Mouse (Mus musculus) embryonic facial prominence, embryonic 14.5 days (tissue): ENCODE results near the gene Sh2d1a. TPM values are rescaled to one million over a fixed set of nuclear protein-coding genes. Genes with fewer than 3 reads are reported as not detected.

ENCODE experiments used
- ATAC-seq: fragments of 200-750 bp; cut with Nextera tagmentation; 2 replicates; pipeline ENCODE4 v1.8.0; 2017; ENCODE audit warnings: low read depth, moderate number of reproducible peaks, moderate TSS enrichment
- DNase-seq: peaks from one replicate; pipeline ENCODE4 v3.0.0-alpha.2; 2015; ENCODE audit warnings: low spot score
- H3K27ac ChIP-seq: fragments of 300-500 bp; sonication (generic); replicated peaks from 2 replicates; pipeline ENCODE4 v1.5.1; 2014; ENCODE audit warnings: low read depth, mild to moderate bottlenecking, low read length, moderate library complexity
- H3K27me3 ChIP-seq: fragments of 300-500 bp; sonication (generic); replicated peaks from 2 replicates; pipeline ENCODE4 v1.6.1; 2014; ENCODE audit warnings: low read length; ENCODE audit not compliant: control insufficient read depth, insufficient read depth
- H3K36me3 ChIP-seq: fragments of 300-500 bp; sonication (generic); 2 replicates; pipeline ENCODE4 v1.6.1; 2014; ENCODE audit warnings: low read length, mixed read lengths; ENCODE audit not compliant: control insufficient read depth, insufficient read depth
- H3K4me1 ChIP-seq: fragments of 300-500 bp; sonication (generic); 2 replicates; pipeline ENCODE4 v1.6.1; 2014; ENCODE audit warnings: antibody characterized with exemption, low read length; ENCODE audit not compliant: control insufficient read depth, insufficient read depth
- H3K4me2 ChIP-seq: fragments of 300-500 bp; sonication (generic); 2 replicates; pipeline ENCODE4 v1.6.1; 2014; ENCODE audit warnings: low read depth, mild to moderate bottlenecking, low read length, moderate library complexity, mixed read lengths
- H3K4me3 ChIP-seq: fragments of 300-500 bp; sonication (generic); 2 replicates; pipeline ENCODE4 v1.5.1; 2014; ENCODE audit warnings: low read depth, mild to moderate bottlenecking, low read length
- H3K9ac ChIP-seq: fragments of 300-500 bp; sonication (generic); 2 replicates; pipeline ENCODE4 v1.6.1; 2014; ENCODE audit warnings: low read depth, mild to moderate bottlenecking, low read length, moderate library complexity, mixed read lengths
- H3K9me3 ChIP-seq: fragments of 300-500 bp; sonication (generic); 2 replicates; pipeline ENCODE4 v1.6.1; 2016; ENCODE audit warnings: low read length; ENCODE audit not compliant: control insufficient read depth
- WGBS: fragments of 180-500 bp; shearing (Covaris S2); extraction: QIAGEN DNeasy Blood & Tissue Kit; methylation state at CpG from one replicate; pipeline ENCODE4 v1.1.7; 2014; 5-methylcytosine and 5-hydroxymethylcytosine counted together
- polyA plus RNA-seq: library from polyadenylated mRNA; unstranded; fragments of >200 nt; fragmentation: Nextera tagmentation; extraction: Ambion mirVana; gene quantifications from 2 replicates; pipeline ENCODE4 v1.2.1, GENCODE M21; 2014

The Sh2d1a gene
- polyA plus RNA-seq, 1 experiment from 2014 or later: 1.1 TPM

DNA sequence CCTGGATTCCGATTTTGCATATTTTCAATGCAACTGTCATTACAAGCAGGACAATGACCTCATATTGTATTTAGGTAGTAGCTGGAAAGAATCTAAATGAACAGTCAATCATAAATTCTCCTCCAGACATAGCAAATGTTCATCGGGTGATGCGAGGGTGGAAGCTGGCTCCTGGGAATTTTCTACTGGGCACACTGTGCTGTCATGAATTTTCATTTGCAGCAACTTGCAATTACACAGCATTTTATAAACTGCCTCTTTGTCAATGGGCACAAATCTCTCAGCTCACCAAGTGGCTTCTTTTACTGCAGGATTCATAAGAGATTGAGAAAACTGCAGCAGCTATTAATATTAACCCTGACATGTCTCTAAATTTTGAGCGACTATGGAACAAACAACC, 28.4 kb downstream of the Sh2d1a start:
- no peak for DNase-seq
- Histone ChIP-seq H3K27me3 (no peaks in the 10 kb centered on the region), H3K27ac (no peak overlapping the region), H3K4me2 (no peak overlapping the region), H3K4me1 (no peaks in the 10 kb centered on the region), H3K9ac (no peak overlapping the region), H3K9me3 (no peaks in the 10 kb centered on the region), H3K4me3 (no peak overlapping the region), H3K36me3 (no peaks in the 10 kb centered on the region)
- no peak for ATAC-seq
- 68% methylated on average over 4 of the region's 4 CpGs for WGBS

DNA sequence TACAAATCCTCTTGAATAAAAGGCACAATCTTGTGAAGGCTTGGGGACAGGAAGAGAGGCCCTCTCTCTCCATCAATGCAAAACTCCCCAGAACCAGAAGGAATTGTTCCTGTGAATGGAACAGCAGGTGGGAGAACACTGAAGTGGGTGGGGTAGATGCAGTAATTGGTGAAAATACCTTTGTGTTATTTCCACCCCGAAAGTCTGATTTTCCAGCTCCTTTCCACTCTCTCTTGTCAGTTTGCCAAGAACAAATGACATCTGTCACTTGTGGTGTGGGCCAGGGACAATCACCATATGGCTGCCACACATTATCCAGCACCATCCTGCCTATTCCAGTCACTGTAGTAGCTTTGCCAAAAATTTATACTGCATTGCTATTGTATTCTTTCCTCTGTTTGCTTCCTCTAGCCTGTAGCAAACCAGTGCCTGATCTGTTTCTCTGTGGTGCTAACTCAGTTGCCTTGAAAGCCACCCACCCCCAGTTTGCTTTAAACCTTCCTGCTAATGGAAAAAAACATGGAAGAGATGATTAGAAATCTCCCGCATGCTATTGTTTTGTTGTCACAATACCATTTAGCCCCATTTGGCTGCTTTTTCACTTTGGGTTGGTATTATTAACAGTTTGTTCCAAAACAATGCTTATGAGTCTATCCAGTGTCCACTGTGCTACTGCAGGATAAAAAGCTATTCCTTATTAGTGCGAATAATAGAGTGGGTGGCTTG, 37.9 kb downstream of the Sh2d1a start:
- ATAC-seq (peak; percentile 47; the same call in 1 of the 2 replicates), DNase-seq (peak; percentile 12)
- no peaks in the 10 kb centered on the region for H3K27me3 ChIP-seq
- H3K4me3 ChIP-seq: peak overlapping the region; percentile 19; the same call in 1 of the 2 replicates
- H3K9me3 ChIP-seq: no peaks in the 10 kb centered on the region
- peak overlapping the region; percentile 38 for H3K4me2 ChIP-seq
- H3K36me3 ChIP-seq: no peaks in the 10 kb centered on the region
- no peaks in the 10 kb centered on the region for H3K4me1 ChIP-seq
- H3K9ac ChIP-seq: no peak overlapping the region
- WGBS: 44% methylated on average over 3 of the region's 3 CpGs
- peak overlapping the region; percentile 28; the same call in 1 of the 2 replicates for H3K27ac ChIP-seq

DNA sequence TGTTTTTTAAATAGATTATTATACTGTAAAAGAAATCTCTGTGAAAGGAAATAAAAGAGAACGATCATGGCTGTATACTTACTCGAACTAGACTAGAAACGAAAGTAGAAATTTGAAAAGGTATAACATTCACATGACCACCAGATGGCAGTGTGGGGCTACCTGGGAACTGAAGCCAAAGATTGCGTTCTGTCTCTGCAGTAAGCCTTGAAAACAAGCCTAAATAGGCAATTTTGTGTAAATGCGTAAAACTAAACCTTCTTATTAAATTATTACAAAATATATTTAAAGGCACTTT, 38.5 kb downstream of the Sh2d1a start:
- H3K4me3 ChIP-seq: peak overlapping the region; percentile 19; the same call in 1 of the 2 replicates
- WGBS: 32% methylated on average over 5 of the region's 5 CpGs
- peak overlapping the region; percentile 28; the same call in 1 of the 2 replicates for H3K27ac ChIP-seq
- H3K9ac ChIP-seq: no peak overlapping the region
- ATAC-seq: no peak
- no peaks in the 10 kb centered on the region for H3K36me3 ChIP-seq
- peak; percentile 73 for DNase-seq
- peak overlapping the region; percentile 38 for H3K4me2 ChIP-seq
- no peaks in the 10 kb centered on the region for H3K4me1 ChIP-seq
- H3K27me3 ChIP-seq: no peaks in the 10 kb centered on the region
- no peaks in the 10 kb centered on the region for H3K9me3 ChIP-seq

DNA sequence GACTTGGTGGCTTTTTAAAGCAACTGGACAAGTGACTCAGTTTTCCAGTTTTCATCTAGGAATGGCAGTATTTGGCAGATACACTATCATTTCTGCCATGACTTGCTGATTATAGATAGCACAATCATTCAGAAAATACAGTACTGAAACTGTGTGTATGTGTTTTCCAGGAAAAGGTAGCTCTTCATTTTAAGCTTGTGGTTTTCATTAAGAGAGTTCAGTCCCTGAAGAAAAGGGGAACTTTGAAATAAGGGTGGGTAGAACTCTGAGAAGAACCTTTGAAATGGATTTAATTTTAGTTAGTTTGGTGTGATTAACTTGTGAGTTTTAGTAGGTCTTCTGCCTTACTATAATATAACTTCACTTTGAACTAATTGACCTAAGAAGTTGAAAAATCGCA, 42.8 kb downstream of the Sh2d1a start:
- Histone ChIP-seq H3K4me2 (no peak overlapping the region), H3K27me3 (no peaks in the 10 kb centered on the region), H3K27ac (no peak overlapping the region), H3K9ac (no peak overlapping the region), H3K4me1 (no peaks in the 10 kb centered on the region), H3K4me3 (no peak overlapping the region), H3K36me3 (no peaks in the 10 kb centered on the region), H3K9me3 (no peaks in the 10 kb centered on the region)
- ATAC-seq: no peak
- DNase-seq: no peak
- 88% methylated on average over 1 of the region's 1 CpGs for WGBS

DNA sequence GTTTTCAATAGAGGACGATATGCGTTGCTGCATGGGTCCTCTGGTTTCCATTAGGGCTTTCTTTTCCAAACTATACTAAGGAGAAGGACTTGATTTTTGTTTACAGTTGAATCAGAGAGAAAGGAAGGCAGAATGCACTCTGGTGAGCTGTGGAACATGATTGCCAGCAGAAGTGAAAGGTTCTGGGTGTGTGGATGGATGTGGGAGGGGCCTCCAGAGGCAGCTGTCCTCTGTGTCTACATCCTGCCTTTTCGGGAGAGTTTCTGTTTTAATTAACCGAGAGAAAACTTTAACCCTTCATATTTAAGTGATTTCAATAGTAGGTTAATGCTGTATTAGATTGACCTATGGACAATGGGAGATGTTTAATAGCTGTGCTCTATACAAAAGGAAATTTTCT, 46.3 kb downstream of the Sh2d1a start:
- no peak overlapping the region for H3K9ac ChIP-seq
- no peak overlapping the region for H3K4me2 ChIP-seq
- no peak overlapping the region for H3K27ac ChIP-seq
- ATAC-seq: no peak
- no peak overlapping the region for H3K4me3 ChIP-seq
- H3K36me3 ChIP-seq: no peaks in the 10 kb centered on the region
- no peaks in the 10 kb centered on the region for H3K4me1 ChIP-seq
- no peak for DNase-seq
- 66% methylated on average over 4 of the region's 4 CpGs for WGBS
- no peaks in the 10 kb centered on the region for H3K9me3 ChIP-seq
- no peaks in the 10 kb centered on the region for H3K27me3 ChIP-seq

DNA sequence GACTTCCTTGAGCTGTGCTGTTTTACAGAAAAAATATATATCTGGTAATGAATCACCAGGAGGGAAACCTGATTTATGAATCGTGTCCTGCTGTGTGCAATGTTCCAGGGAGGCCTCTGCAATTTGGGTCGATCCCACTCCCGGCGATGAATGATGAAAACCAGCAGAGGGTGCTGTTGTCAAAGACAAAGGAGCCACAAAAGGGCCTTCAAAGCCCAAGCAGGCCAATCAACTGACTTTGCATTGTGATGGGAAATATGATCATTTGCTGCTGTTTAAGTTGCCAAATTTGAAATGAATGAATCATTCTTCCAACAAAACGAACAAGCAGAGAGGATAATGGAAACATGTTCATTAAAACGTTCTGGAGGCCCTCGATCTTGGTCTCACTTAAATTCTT, 55.0 kb downstream of the Sh2d1a start:
- no peak overlapping the region for H3K9ac ChIP-seq
- WGBS: 27% methylated on average over 7 of the region's 7 CpGs

DNA sequence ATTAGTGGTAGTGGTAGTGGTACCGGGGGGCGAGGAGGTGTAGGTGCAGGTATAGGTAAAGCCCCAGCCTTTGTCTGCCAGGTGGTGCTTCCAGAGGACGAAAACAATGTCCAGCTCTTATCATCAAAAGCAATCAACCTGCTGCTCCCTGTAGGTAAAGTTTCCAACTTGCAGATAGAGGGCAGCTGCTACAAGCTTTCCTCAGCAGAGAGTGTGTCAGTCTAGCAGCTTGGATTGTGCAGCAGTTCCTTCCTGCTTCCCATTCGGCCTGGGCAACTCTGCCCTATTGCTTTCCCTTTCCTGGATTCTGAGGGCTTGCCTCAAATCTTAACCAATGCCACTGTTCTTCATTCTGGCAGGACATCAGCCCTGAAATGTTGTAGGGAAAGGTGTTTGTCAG, 56.4 kb downstream of the Sh2d1a start:
- H3K27ac ChIP-seq: no peak overlapping the region
- no peaks in the 10 kb centered on the region for H3K4me1 ChIP-seq
- H3K9me3 ChIP-seq: no peaks in the 10 kb centered on the region
- H3K4me2 ChIP-seq: no peak overlapping the region
- no peak overlapping the region for H3K4me3 ChIP-seq
- no peak overlapping the region for H3K9ac ChIP-seq
- H3K27me3 ChIP-seq: no peaks in the 10 kb centered on the region
- DNase-seq (no peak), ATAC-seq (no peak)
- WGBS: 67% methylated on average over 4 of the region's 4 CpGs
- H3K36me3 ChIP-seq: no peaks in the 10 kb centered on the region

More for the DNA sequence above, 55.0 kb downstream of the Sh2d1a start:
- no peak overlapping the region for H3K27ac ChIP-seq
- ATAC-seq: no peak
- H3K27me3 ChIP-seq: no peaks in the 10 kb centered on the region
- no peaks in the 10 kb centered on the region for H3K36me3 ChIP-seq
- peak; percentile 60 for DNase-seq
- no peaks in the 10 kb centered on the region for H3K4me1 ChIP-seq
- no peak overlapping the region for H3K4me3 ChIP-seq
- H3K9me3 ChIP-seq: no peaks in the 10 kb centered on the region
- H3K4me2 ChIP-seq: no peak overlapping the region

Other genes starting within 250 kb of the Sh2d1a start
- gene Tex13c2, start 12.8 kb upstream of the Sh2d1a start, polyA plus RNA-seq: not detected in 2 replicates